Mouse (Mus musculus): ENCODE data around the gene Atg3. TPM values are rescaled to one million over a fixed set of nuclear protein-coding genes. Genes with fewer than 3 reads are reported as not detected.
A peak's percentile ranks its signal among the peaks of the same experiment; 100 is the strongest.

The Atg3 gene
- polyA plus RNA-seq (2015; fragmentation: Nextera tagmentation; extraction: Ambion mirVana): 37.4 and 41.4 TPM in 2 replicates

DNA sequence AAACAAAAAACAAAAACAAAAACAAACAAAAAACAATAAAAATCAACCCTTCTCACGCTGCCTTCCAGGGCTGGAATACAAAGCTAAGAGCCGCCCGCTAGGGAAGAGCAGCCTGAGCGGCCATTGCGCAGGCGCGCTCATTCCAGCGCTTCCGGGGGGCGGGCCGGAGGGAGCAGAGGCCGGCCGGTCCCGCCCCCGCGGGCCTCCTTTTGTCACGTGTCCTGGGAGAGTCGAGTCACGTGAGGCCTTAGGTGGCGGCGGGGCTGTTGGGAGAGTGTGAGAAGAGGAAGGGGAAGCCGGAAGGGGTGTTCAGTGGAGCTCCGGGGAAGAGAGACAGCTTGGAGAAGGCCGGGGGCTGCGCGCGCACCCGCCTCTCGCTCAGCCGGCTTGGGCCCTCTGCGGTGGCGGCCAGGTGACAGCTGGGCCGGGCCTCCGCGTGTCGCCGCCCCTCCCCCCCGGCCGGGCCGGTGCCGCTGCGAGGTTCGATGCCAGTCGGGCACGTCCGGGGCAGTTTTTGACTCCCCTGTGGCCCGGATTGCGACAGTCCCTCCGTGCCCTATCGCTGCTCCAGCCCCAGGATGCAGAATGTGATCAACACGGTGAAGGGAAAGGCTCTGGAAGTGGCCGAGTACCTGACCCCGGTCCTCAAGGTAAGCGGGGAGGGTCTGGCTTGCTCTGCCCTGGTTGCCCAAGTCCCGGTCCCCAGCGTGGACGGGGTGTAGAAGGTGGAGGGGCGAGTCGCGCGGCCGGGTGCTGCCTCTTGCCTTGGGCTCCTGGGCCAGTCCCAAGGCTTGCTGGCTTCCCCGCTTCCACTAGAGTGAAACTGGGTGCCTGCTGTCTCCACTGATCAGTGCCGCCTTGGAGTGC lies at the start of gene Atg3, which contains the start of gene Slc35a5:
Gene Atg3 (plus strand): TSS at position 264 of the 867 bp plus-strand sequence.
Gene Slc35a5 (minus strand): TSS at position 185 of the 867 bp plus-strand sequence.
- H3K9me3 ChIP-seq (ENCODE audit: control insufficient read depth, low read length): no peaks in the 10 kb centered on the region
- under 1% methylated on average over 63 of the region's 64 CpGs for WGBS
- peak within 1 kb of the TSS; percentile 94 for H3K27ac ChIP-seq (ENCODE audit: low read length)
- peak within 1 kb of the TSS; percentile 94 for H3K9ac ChIP-seq (ENCODE audit: low read depth, low read length)
- peaks cover 4% of the 10 kb centered on the region; the same call in 1 of the 2 replicates for H3K4me1 ChIP-seq (ENCODE audit: control insufficient read depth, insufficient read depth, low read length)
- H3K27me3 ChIP-seq (replicated peaks; ENCODE audit: control insufficient read depth, insufficient read depth, low read length): no peaks in the 10 kb centered on the region
- H3K4me2 ChIP-seq (ENCODE audit: low read depth, low read length): peak within 1 kb of the TSS; percentile 64
- peak; percentile 97 for ATAC-seq
- peak within 1 kb of the TSS; percentile 93 for H3K4me3 ChIP-seq (ENCODE audit: low read length)
- H3K36me3 ChIP-seq (ENCODE audit: control insufficient read depth, insufficient read depth, low read length): no peaks in the 10 kb centered on the region

DNA sequence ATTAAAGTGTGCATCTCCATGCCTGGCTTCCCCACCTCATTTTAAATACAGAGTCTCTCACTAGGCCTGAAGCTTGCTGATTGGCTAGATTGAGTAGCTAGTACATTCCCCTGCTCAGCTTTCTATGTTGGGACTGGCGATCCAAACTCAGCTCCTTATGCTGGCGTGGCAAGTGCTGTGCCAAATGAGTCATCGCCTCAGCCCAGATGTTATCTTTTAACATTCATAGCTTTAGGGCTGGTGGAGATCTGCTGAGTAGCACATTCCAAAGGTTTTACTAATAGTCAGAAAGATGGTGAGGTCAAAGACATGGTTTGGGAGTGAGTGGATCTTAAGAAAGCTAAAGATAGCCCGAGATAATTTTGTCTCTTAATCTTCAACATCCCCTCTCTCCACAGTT lies 48.1 kb upstream of the Atg3 start:
- no peak overlapping the region for H3K4me2 ChIP-seq (ENCODE audit: low read depth, low read length)
- no peak overlapping the region for H3K9ac ChIP-seq (ENCODE audit: low read depth, low read length)
- H3K27me3 ChIP-seq (replicated peaks; ENCODE audit: control insufficient read depth, insufficient read depth, low read length): no peaks in the 10 kb centered on the region
- WGBS: 26% methylated on average over 4 of the region's 4 CpGs
- H3K27ac ChIP-seq (ENCODE audit: low read length): no peak overlapping the region
- no peaks in the 10 kb centered on the region for H3K36me3 ChIP-seq (ENCODE audit: control insufficient read depth, insufficient read depth, low read length)
- peak; percentile 77 for ATAC-seq
- H3K9me3 ChIP-seq (ENCODE audit: control insufficient read depth, low read length): no peaks in the 10 kb centered on the region
- H3K4me3 ChIP-seq (ENCODE audit: low read length): no peak overlapping the region
- no peaks in the 10 kb centered on the region for H3K4me1 ChIP-seq (ENCODE audit: control insufficient read depth, insufficient read depth, low read length)

DNA sequence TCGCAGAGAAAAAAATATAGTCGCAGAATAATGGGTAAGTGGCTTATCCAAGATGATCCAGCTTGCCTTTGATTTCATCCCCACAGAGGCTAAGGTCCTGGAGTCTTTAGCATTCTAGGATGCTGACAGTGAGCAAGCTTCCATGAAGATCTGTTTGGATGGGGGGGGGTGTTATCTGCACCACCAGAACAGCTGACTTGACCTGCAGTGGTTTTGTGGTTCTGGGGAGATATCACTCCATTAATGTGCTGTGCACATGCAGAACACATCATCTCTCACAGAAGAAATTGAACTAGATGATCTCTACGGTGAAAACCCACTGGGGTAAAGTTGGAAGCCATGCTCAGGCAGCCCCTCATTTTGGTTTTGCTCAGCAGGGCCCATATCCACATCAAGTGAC lies 41.4 kb upstream of the Atg3 start:
- WGBS: 86% methylated on average over 3 of the region's 3 CpGs
- Histone ChIP-seq H3K4me3 (ENCODE audit: low read length) (no peak overlapping the region), H3K4me1 (ENCODE audit: control insufficient read depth, insufficient read depth, low read length) (no peaks in the 10 kb centered on the region), H3K36me3 (ENCODE audit: control insufficient read depth, insufficient read depth, low read length) (no peaks in the 10 kb centered on the region), H3K27ac (ENCODE audit: low read length) (no peak overlapping the region), H3K9me3 (ENCODE audit: control insufficient read depth, low read length) (no peaks in the 10 kb centered on the region), H3K4me2 (ENCODE audit: low read depth, low read length) (no peak overlapping the region), H3K27me3 (replicated peaks; ENCODE audit: control insufficient read depth, insufficient read depth, low read length) (no peaks in the 10 kb centered on the region), H3K9ac (ENCODE audit: low read depth, low read length) (no peak overlapping the region)
- ATAC-seq: no peak

DNA sequence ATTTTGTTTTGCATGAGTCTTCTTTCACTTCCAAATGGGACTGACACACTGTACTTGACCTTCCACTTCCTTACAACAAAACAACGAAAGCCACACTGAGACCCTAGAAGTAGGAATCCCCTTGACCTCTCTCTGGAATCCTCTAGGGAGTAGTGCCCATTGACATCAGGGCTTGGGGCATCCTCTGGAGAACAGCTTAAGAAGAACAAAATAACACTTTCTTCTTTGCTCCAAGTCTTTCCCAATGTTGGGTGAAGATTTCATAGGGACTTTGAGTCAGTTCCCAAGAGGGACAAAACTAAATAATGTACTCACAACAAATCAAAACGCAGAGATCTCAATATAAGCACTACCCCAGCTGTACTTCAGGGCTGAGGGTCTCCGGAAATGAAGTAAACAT lies 39.8 kb upstream of the Atg3 start:
- H3K9ac ChIP-seq (ENCODE audit: low read depth, low read length): no peak overlapping the region
- H3K9me3 ChIP-seq (ENCODE audit: control insufficient read depth, low read length): no peaks in the 10 kb centered on the region
- WGBS: 54% methylated on average over 3 of the region's 3 CpGs
- H3K27me3 ChIP-seq (replicated peaks; ENCODE audit: control insufficient read depth, insufficient read depth, low read length): no peaks in the 10 kb centered on the region
- no peaks in the 10 kb centered on the region for H3K4me1 ChIP-seq (ENCODE audit: control insufficient read depth, insufficient read depth, low read length)
- no peak overlapping the region for H3K4me2 ChIP-seq (ENCODE audit: low read depth, low read length)
- H3K36me3 ChIP-seq (ENCODE audit: control insufficient read depth, insufficient read depth, low read length): no peaks in the 10 kb centered on the region
- ATAC-seq: no peak
- no peak overlapping the region for H3K27ac ChIP-seq (ENCODE audit: low read length)
- no peak overlapping the region for H3K4me3 ChIP-seq (ENCODE audit: low read length)

DNA sequence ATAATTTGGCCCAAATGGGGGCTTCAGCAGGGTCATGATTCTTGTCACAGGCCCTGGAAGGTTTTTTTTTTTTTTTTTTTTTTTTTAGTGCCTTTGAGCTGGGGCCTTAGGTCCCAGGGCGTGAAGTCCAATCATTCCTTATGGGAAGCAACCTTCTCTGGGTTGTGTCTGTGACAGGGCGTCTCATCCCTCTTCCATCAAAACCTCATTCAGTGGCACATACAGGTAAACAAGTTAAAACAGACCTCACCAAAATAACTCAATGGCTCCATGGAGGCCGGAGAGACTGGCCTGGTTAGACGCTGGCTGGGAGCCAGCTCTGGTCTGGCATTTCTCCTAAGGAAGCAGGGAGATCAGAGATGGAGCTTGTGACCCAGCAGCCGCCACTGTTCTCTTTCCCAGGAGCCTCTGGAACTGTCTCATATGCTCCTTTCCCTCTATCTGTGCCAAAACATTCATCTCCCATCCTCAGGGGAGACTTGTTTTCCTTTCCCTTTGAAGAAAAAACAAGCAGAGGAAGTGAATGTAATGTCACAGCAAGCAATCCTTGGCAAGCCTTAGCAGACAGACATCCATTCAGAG lies 37.6 kb upstream of the Atg3 start:
- no peaks in the 10 kb centered on the region for H3K27me3 ChIP-seq (replicated peaks; ENCODE audit: control insufficient read depth, insufficient read depth, low read length)
- no peak overlapping the region for H3K4me2 ChIP-seq (ENCODE audit: low read depth, low read length)
- no peaks in the 10 kb centered on the region for H3K36me3 ChIP-seq (ENCODE audit: control insufficient read depth, insufficient read depth, low read length)
- no peaks in the 10 kb centered on the region for H3K9me3 ChIP-seq (ENCODE audit: control insufficient read depth, low read length)
- no peak overlapping the region for H3K9ac ChIP-seq (ENCODE audit: low read depth, low read length)
- H3K27ac ChIP-seq (ENCODE audit: low read length): no peak overlapping the region
- 52% methylated on average over 5 of the region's 5 CpGs for WGBS
- H3K4me3 ChIP-seq (ENCODE audit: low read length): no peak overlapping the region
- ATAC-seq: peak; percentile 31; the same call in 1 of the 2 replicates
- no peaks in the 10 kb centered on the region for H3K4me1 ChIP-seq (ENCODE audit: control insufficient read depth, insufficient read depth, low read length)

DNA sequence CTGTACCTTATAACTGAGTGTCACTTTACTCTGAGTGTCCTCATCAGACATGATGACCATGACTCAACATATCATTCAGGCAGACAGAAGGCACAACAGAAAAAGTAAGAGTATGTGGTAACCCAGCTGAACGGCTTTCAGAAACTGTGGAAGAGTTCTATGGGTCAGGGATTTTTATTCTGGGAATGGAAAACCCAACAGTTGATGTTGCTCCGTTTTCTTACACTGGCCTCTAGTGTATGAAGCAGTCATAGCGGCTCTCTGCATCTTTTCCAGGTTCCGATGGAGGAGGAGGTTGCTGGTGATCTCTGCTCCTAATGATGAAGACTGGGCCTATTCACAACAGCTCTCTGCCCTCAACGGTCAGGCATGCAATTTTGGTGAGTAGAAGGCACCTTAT lies 36.0 kb upstream of the Atg3 start:
- no peak overlapping the region for H3K27ac ChIP-seq (ENCODE audit: low read length)
- WGBS: 71% methylated on average over 5 of the region's 5 CpGs
- no peaks in the 10 kb centered on the region for H3K36me3 ChIP-seq (ENCODE audit: control insufficient read depth, insufficient read depth, low read length)
- no peak for ATAC-seq
- H3K4me3 ChIP-seq (ENCODE audit: low read length): no peak overlapping the region
- no peak overlapping the region for H3K9ac ChIP-seq (ENCODE audit: low read depth, low read length)
- H3K4me2 ChIP-seq (ENCODE audit: low read depth, low read length): no peak overlapping the region
- H3K9me3 ChIP-seq (ENCODE audit: control insufficient read depth, low read length): no peaks in the 10 kb centered on the region
- no peaks in the 10 kb centered on the region for H3K4me1 ChIP-seq (ENCODE audit: control insufficient read depth, insufficient read depth, low read length)
- H3K27me3 ChIP-seq (replicated peaks; ENCODE audit: control insufficient read depth, insufficient read depth, low read length): no peaks in the 10 kb centered on the region

DNA sequence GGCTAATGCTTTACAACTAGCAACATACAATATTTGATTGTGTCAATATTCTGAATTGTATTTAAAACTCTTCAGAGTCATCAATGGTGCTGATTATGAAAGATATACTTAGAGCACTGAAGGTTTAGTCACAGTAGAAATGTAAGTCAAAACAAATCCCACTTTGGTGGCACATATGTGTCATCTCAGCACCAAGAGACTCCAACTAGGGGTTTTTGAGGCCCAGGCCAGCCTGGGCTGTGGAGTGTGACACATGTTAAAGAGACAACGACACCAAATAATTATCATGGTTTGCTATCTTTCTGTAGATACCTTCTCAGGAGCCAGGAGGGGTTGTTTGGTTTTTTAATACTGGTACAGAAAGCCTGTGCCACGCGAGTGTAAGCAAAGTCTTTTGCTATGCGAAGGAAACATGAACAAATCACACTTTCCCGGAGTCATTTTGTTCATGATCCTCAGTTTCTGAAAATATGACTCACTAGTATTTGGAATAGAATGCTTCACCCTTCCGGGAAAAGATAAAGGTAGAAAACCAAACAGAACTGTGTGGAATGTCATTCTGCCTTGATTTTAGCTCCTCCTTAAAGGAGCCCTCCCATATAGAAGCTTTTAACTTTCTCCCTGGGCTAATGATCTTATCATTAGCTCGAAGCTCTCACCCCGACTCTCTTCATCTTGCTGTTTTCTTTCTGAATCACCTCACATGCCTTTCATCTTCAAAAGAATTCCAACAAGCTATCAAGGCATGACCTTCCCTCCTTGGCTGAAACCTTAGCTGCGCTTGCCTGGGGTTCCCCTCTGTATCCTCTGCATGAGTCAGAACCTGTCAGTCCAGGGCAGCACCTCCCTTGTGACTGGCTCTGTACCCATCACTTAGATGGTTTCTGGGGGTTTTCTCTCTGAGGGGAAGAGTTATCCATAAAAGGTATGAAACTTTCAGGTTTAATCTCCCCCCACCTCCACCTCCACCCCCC lies 34.1 kb upstream of the Atg3 start:
- Histone ChIP-seq H3K4me3 (ENCODE audit: low read length) (no peak overlapping the region), H3K36me3 (ENCODE audit: control insufficient read depth, insufficient read depth, low read length) (no peaks in the 10 kb centered on the region), H3K9ac (ENCODE audit: low read depth, low read length) (no peak overlapping the region), H3K9me3 (ENCODE audit: control insufficient read depth, low read length) (no peaks in the 10 kb centered on the region), H3K4me1 (ENCODE audit: control insufficient read depth, insufficient read depth, low read length) (no peaks in the 10 kb centered on the region), H3K27ac (ENCODE audit: low read length) (no peak overlapping the region), H3K4me2 (ENCODE audit: low read depth, low read length) (no peak overlapping the region), H3K27me3 (replicated peaks; ENCODE audit: control insufficient read depth, insufficient read depth, low read length) (no peaks in the 10 kb centered on the region)
- ATAC-seq: no peak
- WGBS: 53% methylated on average over 9 of the region's 9 CpGs

DNA sequence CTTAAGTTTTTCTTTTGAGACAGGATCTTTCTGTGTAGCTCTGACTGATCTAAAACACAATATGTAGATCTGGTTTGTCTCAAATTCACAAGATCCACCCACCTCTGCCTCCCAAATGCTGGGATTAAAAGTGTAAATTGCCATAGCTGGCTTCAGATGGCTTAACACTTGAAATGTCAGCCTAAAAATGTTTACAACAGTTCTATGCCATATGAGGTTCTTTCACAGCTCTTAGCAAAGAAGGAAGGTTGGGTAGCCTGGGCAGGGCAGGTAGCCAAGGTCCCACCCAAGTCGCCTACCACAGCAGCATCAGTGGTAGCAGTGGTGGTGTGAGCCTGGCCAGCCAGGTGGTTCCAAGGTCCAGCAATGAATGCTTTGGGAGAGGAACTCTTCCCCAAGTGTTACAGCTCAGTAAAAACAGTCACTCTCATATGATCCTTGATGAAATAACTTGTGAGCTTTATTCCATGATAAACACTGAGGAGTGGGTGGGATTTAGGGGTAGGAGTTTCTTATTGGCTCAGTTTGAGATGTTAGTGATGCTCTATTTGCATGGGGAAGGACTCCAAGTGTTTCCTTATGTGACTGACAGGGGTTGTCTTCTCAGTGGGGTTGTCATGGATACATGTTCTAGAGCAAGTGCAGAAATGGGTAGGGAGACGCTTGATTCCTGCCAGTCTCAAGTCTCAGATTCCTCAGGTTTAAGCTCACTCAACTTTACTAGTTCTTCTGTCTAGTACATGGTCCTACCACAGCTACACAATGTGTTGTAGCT lies 30.5 kb upstream of the Atg3 start:
- Histone ChIP-seq H3K9me3 (ENCODE audit: control insufficient read depth, low read length) (no peaks in the 10 kb centered on the region), H3K36me3 (ENCODE audit: control insufficient read depth, insufficient read depth, low read length) (no peaks in the 10 kb centered on the region), H3K4me3 (ENCODE audit: low read length) (no peak overlapping the region), H3K9ac (ENCODE audit: low read depth, low read length) (no peak overlapping the region), H3K4me1 (ENCODE audit: control insufficient read depth, insufficient read depth, low read length) (no peaks in the 10 kb centered on the region), H3K27me3 (replicated peaks; ENCODE audit: control insufficient read depth, insufficient read depth, low read length) (no peaks in the 10 kb centered on the region), H3K4me2 (ENCODE audit: low read depth, low read length) (no peak overlapping the region), H3K27ac (ENCODE audit: low read length) (no peak overlapping the region)
- ATAC-seq: no peak
- 89% methylated on average over 2 of the region's 2 CpGs for WGBS
